In genomic region chr19:24621610-24622220, GRCm38 (mm10) we compare ENCODE assay signal across 9 mouse cellular contexts. TPM values are rescaled to one million over a fixed set of nuclear protein-coding genes. Genes with fewer than 3 reads are reported as not detected.
DNase-seq lines count a peak whose midpoint lies in the region; ATAC-seq and TF ChIP-seq lines count a peak whose summit lies in the region.
"Had no signal": no experiment of that assay in that cellular context is flagged by ENCODE, and none has a peak within 500 bp of the region (broad histone marks: within the 10 kb centered on the region; RNA-seq: fewer than 3 reads in every experiment).

No protein-coding gene starts in this region.

- no peak overlapping the region for H3K27ac ChIP-seq in bone marrow macrophage, adult 2 months (ENCODE audit: insufficient read depth, low read depth, low read length)
- H3K27ac ChIP-seq: lung, embryonic 15.5 days had no signal

- peak; percentile 77 for ATAC-seq in erythroid progenitor cell, adult 5-6 weeks (replicated peaks; ENCODE audit: low FRiP score, poor library complexity, severe bottlenecking)
- ATAC-seq in megakaryocyte, adult 5-6 weeks (ENCODE audit: poor library complexity, severe bottlenecking), result peak; percentile 76

- TF ChIP-seq POLR2A in bone marrow macrophage, adult 2 months (IDR thresholded peaks at IDR 0.05; ENCODE audit: borderline replicate concordance, low read depth, low read length), result no peak

- peak; percentile 21 for DNase-seq in MEL-GATA-1-ER (ENCODE audit: extremely low read depth, low read depth)
- DNase-seq in heart, postnatal 4 days, result peak; percentile 87
- peak; percentile 77 to 82 for DNase-seq in layer of hippocampus, postnatal 10 days (ENCODE audit: low spot score in 2 of 2)
- peak; percentile 54 to 79 for DNase-seq in right cerebral cortex, postnatal 10 days (ENCODE audit: low spot score in 2 of 2)
- peak; percentile 72 for DNase-seq in urinary bladder, postnatal 25 days (ENCODE audit: low spot score)

- TF ChIP-seq CTCF in bone marrow macrophage, adult 2 months (IDR thresholded peaks at IDR 0.05; ENCODE audit: low read depth, low read length), result peak; percentile 87

- H3K4me1 ChIP-seq in bone marrow macrophage, adult 2 months (ENCODE audit: control insufficient read depth, insufficient read depth, low read length), result no peaks in the 10 kb centered on the region
- H3K4me1 ChIP-seq: lung, embryonic 15.5 days had no signal

- H3K4me3 ChIP-seq in bone marrow macrophage, adult 2 months (ENCODE audit: insufficient read depth, low read length), result no peak overlapping the region
- H3K4me3 ChIP-seq: lung, embryonic 15.5 days had no signal

RNA-seq across cellular contexts. Expression of gene Tmem252, which starts 52.1 kb away (rescaled TPM):
- polyA plus RNA-seq in bone marrow macrophage, adult 2 months (2012; ENCODE audit: insufficient read depth, insufficient read length, missing spikeins), result not detected in 2 replicates
- total RNA-seq in erythroid progenitor cell, adult 5-6 weeks (2015; ENCODE audit: low replicate concordance), result not detected in 2 replicates
- total RNA-seq in erythroid progenitor cell, adult 5-6 weeks (2017; ENCODE audit: low replicate concordance), result not detected in 2 replicates
- total RNA-seq in heart, postnatal 4 days (2021), result under 1 TPM; 0.14 to 0.20 TPM
- under 1 TPM; 0.53 to 0.83 TPM for total RNA-seq in layer of hippocampus, postnatal 10 days (2021)
- not detected in 2 replicates for total RNA-seq in megakaryocyte, adult 5-6 weeks (2015)
- total RNA-seq in megakaryocyte, adult 5-6 weeks (2017), result not detected in 2 replicates

Comparison
In these comparisons a context has a peak if more than half of its experiments do, and no peak if none do; other contexts are left out.
1. DNase-seq: peak in every context shown above with its lines; median percentile 87 in heart, postnatal 4 days; 80 in layer of hippocampus, postnatal 10 days; 72 in urinary bladder, postnatal 25 days; 66 in right cerebral cortex, postnatal 10 days; 21 in MEL-GATA-1-ER.